Mouse (Mus musculus) kidney, adult 10 weeks (tissue): ENCODE measurements around the gene Bmi1. TPM values are rescaled to one million over a fixed set of nuclear protein-coding genes. Genes with fewer than 3 reads are reported as not detected.

Experiments used
- polyA plus RNA-seq: library from polyadenylated mRNA; stranded (reverse); fragments of 350-450 nt; fragmentation: Illumina TruSeq; extraction: RNeasy Lipid Tissue Mini Kit (QIAGEN cat#74804); gene quantifications from one replicate; pipeline ENCODE4 v1.2.3, GENCODE M21; 2014; ENCODE audit warnings: low read depth, low replicate concordance

The Bmi1 gene
- polyA plus RNA-seq = 148 TPM

GRCm38 (mm10) chr2:18676936-18677491 lies at the start of gene Bmi1:
TSS of gene Bmi1 (plus strand) at chr2:18677018.

GRCm38 (mm10) chr2:18672133-18672765 lies 4.6 kb upstream of the Bmi1 start, which contains the start of gene Commd3:
TSS of gene Commd3 (plus strand) at chr2:18672384.

GRCm38 (mm10) chr2:18693871-18694610 lies 17.2 kb downstream of the Bmi1 start, which contains the start of gene Spag6:
TSS of gene Spag6 (plus strand) at chr2:18694032.

Other genes with a start within 250 kb of the Bmi1 start
- gene Commd3, start 4.6 kb upstream of the Bmi1 start, polyA plus RNA-seq = 466 TPM
- gene Spag6, start 17.0 kb downstream of the Bmi1 start, polyA plus RNA-seq = not detected